Mouse (Mus musculus) small intestine, adult 2 months (tissue): Measurements from ENCODE around the gene Socs1.

Experiments used
- CTCF ChIP-seq: fragments of 200-500 bp; IDR thresholded peaks from 2 replicates; pipeline ENCODE4 v1.5.1; 2012; ENCODE audit warnings: low read depth, mild to moderate bottlenecking, control low read depth, inconsistent platforms, low read length, moderate library complexity, mixed read lengths; ENCODE audit not compliant: insufficient replicate concordance, insufficient read length; ENCODE audit errors: extremely low read depth
- POLR2A ChIP-seq: fragments of 200-500 bp; IDR thresholded peaks from 2 replicates; pipeline ENCODE4 v1.6.1; 2012; ENCODE audit warnings: low read depth, mild to moderate bottlenecking, control low read depth, inconsistent platforms, low read length, moderate library complexity

- no peak for TF ChIP-seq CTCF
- no peak for TF ChIP-seq POLR2A
Measured at GRCm38 (mm10) chr16:10805789-10806527, 20.6 kb upstream of the Socs1 start, which contains the start of gene Prm1.
